Mouse (Mus musculus): ENCODE data around the gene Fancl. TPM values are rescaled to one million over a fixed set of nuclear protein-coding genes. Genes with fewer than 3 reads are reported as not detected.

Gene Fancl
- total RNA-seq (2023) = 12.0 to 23.4 TPM (median 16.1 TPM) in 4 replicates

GRCm38 (mm10) chr11:26385971-26386370 is at the start of gene Fancl:
TSS of gene Fancl (plus strand) at chr11:26386135.

Other genes with a start within 250 kb of the Fancl start
- gene 5730522E02Rik, start 175.4 kb upstream of the Fancl start, total RNA-seq (2023) = not detected in 4 replicates
- gene Gm6899, start 207.1 kb downstream of the Fancl start, total RNA-seq (2023) = not detected in 4 replicates
- 37.2 to 51.3 TPM (median 42.9 TPM) in 4 replicates for gene Vrk2, start 207.9 kb downstream of the Fancl start, total RNA-seq (2023)